32 mouse cellular contexts compared by ENCODE assay signal in genomic region chr19:30232691-30233090, GRCm38 (mm10). TPM values are rescaled to one million over a fixed set of nuclear protein-coding genes. Genes with fewer than 3 reads are reported as not detected.
DNase-seq lines count a peak whose midpoint lies in the region; ATAC-seq and TF ChIP-seq lines count a peak whose summit lies in the region.
"Had no signal": no experiment of that assay in that cellular context is flagged by ENCODE, and none has a peak within 500 bp of the region (broad histone marks: within the 10 kb centered on the region; RNA-seq: fewer than 3 reads in every experiment).

Mbl2 (plus strand) TSS chr19:30232942.

- no peaks in the 10 kb centered on the region for H3K36me3 ChIP-seq in heart, embryonic 10.5 days
- no peaks in the 10 kb centered on the region for H3K36me3 ChIP-seq in midbrain, postnatal 0 days (ENCODE audit: insufficient read depth, low read length)
- H3K36me3 ChIP-seq: embryonic facial prominence, embryonic 10.5 days; embryonic facial prominence, embryonic 13.5 days; forebrain, embryonic 12.5 days; forebrain, embryonic 15.5 days; heart, embryonic 13.5 days; hindbrain, embryonic 12.5 days; hindbrain, embryonic 15.5 days had no signal

- H3K4me2 ChIP-seq in midbrain, postnatal 0 days (ENCODE audit: low read depth, low read length, poor library complexity, severe bottlenecking) = no peak within 1 kb of the TSS
- H3K4me2 ChIP-seq: embryonic facial prominence, embryonic 13.5 days; forebrain, embryonic 12.5 days; forebrain, embryonic 15.5 days; heart, embryonic 13.5 days; hindbrain, embryonic 12.5 days; hindbrain, embryonic 15.5 days had no signal

- no peak for TF ChIP-seq CTCF in midbrain, postnatal 0 days (IDR thresholded peaks at IDR 0.05)

- H3K4me3 ChIP-seq in heart, embryonic 10.5 days = no peak within 1 kb of the TSS
- H3K4me3 ChIP-seq in midbrain, postnatal 0 days (ENCODE audit: low read depth, low read length) = no peak within 1 kb of the TSS
- H3K4me3 ChIP-seq: embryonic facial prominence, embryonic 10.5 days; embryonic facial prominence, embryonic 13.5 days; erythroblast, embryonic 14.5 days; forebrain, embryonic 12.5 days; forebrain, embryonic 15.5 days; heart, embryonic 13.5 days; hindbrain, embryonic 12.5 days; hindbrain, embryonic 15.5 days had no signal

- no peaks in the 10 kb centered on the region for H3K9me3 ChIP-seq in heart, embryonic 10.5 days
- H3K9me3 ChIP-seq in midbrain, postnatal 0 days (ENCODE audit: low read length) = no peaks in the 10 kb centered on the region
- H3K9me3 ChIP-seq: embryonic facial prominence, embryonic 10.5 days; embryonic facial prominence, embryonic 13.5 days; forebrain, embryonic 12.5 days; forebrain, embryonic 15.5 days; heart, embryonic 13.5 days; hindbrain, embryonic 12.5 days; hindbrain, embryonic 15.5 days had no signal

- peak; percentile 39 for DNase-seq in heart, embryonic 10.5 days (ENCODE audit: low spot score)
- no peak for DNase-seq in heart, postnatal 14 days
- DNase-seq in kidney, adult 9 months = peak; percentile 30
- no peak for DNase-seq in kidney, adult 18-20 months
- peak; percentile 42 for DNase-seq in yolk sac, embryonic 10.5 days (ENCODE audit: low spot score)
- DNase-seq in midbrain, postnatal 0 days (ENCODE audit: low spot score) = no peak
- DNase-seq: adrenal gland, adult 8-10 months; cerebellum, adult 11-12 months; cerebellum, adult 8-10 months; cerebellum, postnatal 10 days; cerebellum, postnatal 36 days; embryo, embryonic 11 days; gastrocnemius, postnatal 25 days; heart, adult 18-20 months had no signal

- no peak within 1 kb of the TSS for H3K27ac ChIP-seq in heart, embryonic 10.5 days
- H3K27ac ChIP-seq in midbrain, postnatal 0 days (ENCODE audit: low read depth, low read length) = no peak within 1 kb of the TSS
- H3K27ac ChIP-seq: embryonic facial prominence, embryonic 10.5 days; embryonic facial prominence, embryonic 13.5 days; forebrain, embryonic 12.5 days; forebrain, embryonic 15.5 days; heart, embryonic 13.5 days; hindbrain, embryonic 12.5 days; hindbrain, embryonic 15.5 days had no signal

- no peak within 1 kb of the TSS for H3K9ac ChIP-seq in midbrain, postnatal 0 days (replicated peaks; ENCODE audit: low read length, poor library complexity, severe bottlenecking)
- H3K9ac ChIP-seq: embryonic facial prominence, embryonic 13.5 days; forebrain, embryonic 12.5 days; forebrain, embryonic 15.5 days; heart, embryonic 13.5 days; hindbrain, embryonic 12.5 days; hindbrain, embryonic 15.5 days had no signal

- WGBS in heart, embryonic 10.5 days = 83% methylated on average over 3 of the region's 3 CpGs
- 82% methylated on average over 3 of the region's 3 CpGs for WGBS in midbrain, postnatal 0 days

- ATAC-seq in midbrain, postnatal 0 days (ENCODE audit: low FRiP score) = no peak
- ATAC-seq: CD4-positive, CD25-positive, alpha-beta regulatory T cell, adult 4 months; forebrain, embryonic 15.5 days had no signal

- H3K27me3 ChIP-seq in heart, embryonic 10.5 days (ENCODE audit: insufficient read depth, poor library complexity, severe bottlenecking) = peaks cover 12% of the 10 kb centered on the region; the same call in 1 of the 2 replicates
- H3K27me3 ChIP-seq in midbrain, postnatal 0 days (ENCODE audit: insufficient read depth, low read length) = no peaks in the 10 kb centered on the region
- H3K27me3 ChIP-seq: embryonic facial prominence, embryonic 13.5 days; forebrain, embryonic 12.5 days; forebrain, embryonic 15.5 days; heart, embryonic 13.5 days; hindbrain, embryonic 12.5 days; hindbrain, embryonic 15.5 days had no signal

- intact Hi-C loops in heart, postnatal 14 days (cut with DNase I) = no loop called here

- 0 out of 2 replicates have a peak, but pooled peaks cover 1% of the 10 kb centered on the region for H3K4me1 ChIP-seq in heart, embryonic 10.5 days
- no peaks in the 10 kb centered on the region for H3K4me1 ChIP-seq in midbrain, postnatal 0 days (ENCODE audit: insufficient read depth, low read length)
- H3K4me1 ChIP-seq: embryonic facial prominence, embryonic 10.5 days; embryonic facial prominence, embryonic 13.5 days; forebrain, embryonic 12.5 days; forebrain, embryonic 15.5 days; heart, embryonic 13.5 days; hindbrain, embryonic 12.5 days; hindbrain, embryonic 15.5 days had no signal

RNA-seq across cellular contexts. Expression of gene Mbl2, which starts in this region (rescaled TPM):
- 0.13 and 0.14 TPM in 2 replicates for polyA plus RNA-seq in heart, embryonic 10.5 days (2016; fragmentation: Nextera tagmentation; extraction: Ambion mirVana)
- total RNA-seq in heart, postnatal 14 days (2021) = not detected
- not detected in 2 replicates for total RNA-seq in midbrain, postnatal 0 days (2014; rRNA removed)
- not detected in 2 replicates for polyA plus RNA-seq in midbrain, postnatal 0 days (2015; fragmentation: Nextera tagmentation; extraction: Ambion mirVana)
- total RNA-seq: adrenal gland, adult 8-10 months; gastrocnemius, adult 8-10 months; gastrocnemius, postnatal 25 days; heart, adult 18-20 months; heart, postnatal 25 days; hematopoietic stem cell, adult 5-6 weeks; MEL had no signal
- polyA plus RNA-seq: brain, embryonic 14.5 days; C2C12; CD4-positive, CD25-positive, alpha-beta regulatory T cell, adult 4 months; cortical plate, adult 2 months; embryonic facial prominence, embryonic 10.5 days; embryonic facial prominence, embryonic 13.5 days; forebrain, embryonic 12.5 days; forebrain, embryonic 15.5 days; gonadal fat pad, adult 2 months; heart, embryonic 13.5 days; heart, embryonic 16.5 days; hindbrain, embryonic 12.5 days had no signal

Comparison
In these comparisons a context has a peak if more than half of its experiments do, and no peak if none do; other contexts are left out.
1. DNase-seq: peak in kidney, adult 9 months (single experiment) and yolk sac, embryonic 10.5 days (single experiment); none in heart, postnatal 14 days (0 of 2), kidney, adult 18-20 months (single experiment) and midbrain, postnatal 0 days (single experiment).
2. Peak in DNase-seq in heart, embryonic 10.5 days; RNA of the gene not detected or under 1 TPM.